Mouse (Mus musculus) erythroblast, embryonic 14.5 days (primary cell): ENCODE data around the gene Gm10190.

ENCODE experiments used
- GATA1 ChIP-seq: IDR thresholded peaks from 2 replicates; pipeline ENCODE4 v1.6.1; 2012; ENCODE audit warnings: low read length, inconsistent platforms, mixed read lengths
- TAL1 ChIP-seq: IDR thresholded peaks from 3 replicates; pipeline ENCODE4 v1.6.1; 2012; ENCODE audit warnings: low read length, inconsistent platforms, mixed read lengths

- TF ChIP-seq TAL1 = no peak
- TF ChIP-seq GATA1 = no peak
These were observed 47.7 kb upstream of the Gm10190 start for GRCm38 (mm10) chr17:80420998-80421397.
